Mouse (Mus musculus): ENCODE measurements around the gene Hist2h3c2. TPM values are rescaled to one million over a fixed set of nuclear protein-coding genes. Genes with fewer than 3 reads are reported as not detected.

The Hist2h3c2 gene
- polyA plus RNA-seq (2017; shearing (Covaris generic)) = 0.77 TPM

DNA sequence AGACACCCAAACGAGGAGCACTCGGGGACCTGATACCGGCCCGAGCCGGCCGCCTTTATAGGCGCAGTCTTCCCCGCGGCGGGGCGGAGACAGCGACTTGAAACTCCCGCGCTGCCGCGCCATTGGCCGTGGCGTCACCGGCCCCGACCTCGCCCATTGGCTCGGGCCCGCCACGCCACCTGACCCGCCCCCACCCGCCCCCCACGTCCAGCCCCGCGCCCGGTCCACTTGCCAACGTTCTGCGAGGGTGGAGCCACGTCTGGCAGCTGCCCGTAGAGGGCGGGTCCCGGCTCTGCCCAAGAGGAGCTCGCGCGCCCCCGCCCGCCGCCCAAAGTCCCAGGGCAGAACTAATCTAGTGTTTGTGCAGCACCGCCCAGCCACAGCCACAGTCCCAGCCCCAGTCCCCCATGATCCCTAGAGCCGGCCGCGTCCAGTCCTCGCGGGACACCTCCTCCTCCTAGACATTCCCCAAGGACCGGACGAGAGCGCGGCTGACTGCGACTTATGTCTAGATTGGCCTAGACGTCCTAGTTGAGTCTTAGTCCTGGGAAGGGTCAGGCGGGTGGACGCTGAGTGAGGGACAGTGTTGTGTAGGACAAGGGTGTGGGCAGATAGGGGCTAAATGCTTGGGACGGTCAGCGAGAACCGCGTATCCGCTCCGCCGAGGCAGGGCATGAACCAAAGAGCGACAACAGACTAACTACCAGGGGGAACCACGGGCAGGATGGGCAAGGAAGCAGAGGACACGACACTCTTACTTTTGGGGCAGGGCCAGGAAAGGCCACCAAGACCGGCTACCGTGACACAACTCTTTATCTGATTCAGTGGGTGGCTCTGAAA is at the start of gene Hist2h3c2:
Hist2h3c2 (minus strand) TSS at position 174 of the 840 bp plus-strand sequence.

DNA sequence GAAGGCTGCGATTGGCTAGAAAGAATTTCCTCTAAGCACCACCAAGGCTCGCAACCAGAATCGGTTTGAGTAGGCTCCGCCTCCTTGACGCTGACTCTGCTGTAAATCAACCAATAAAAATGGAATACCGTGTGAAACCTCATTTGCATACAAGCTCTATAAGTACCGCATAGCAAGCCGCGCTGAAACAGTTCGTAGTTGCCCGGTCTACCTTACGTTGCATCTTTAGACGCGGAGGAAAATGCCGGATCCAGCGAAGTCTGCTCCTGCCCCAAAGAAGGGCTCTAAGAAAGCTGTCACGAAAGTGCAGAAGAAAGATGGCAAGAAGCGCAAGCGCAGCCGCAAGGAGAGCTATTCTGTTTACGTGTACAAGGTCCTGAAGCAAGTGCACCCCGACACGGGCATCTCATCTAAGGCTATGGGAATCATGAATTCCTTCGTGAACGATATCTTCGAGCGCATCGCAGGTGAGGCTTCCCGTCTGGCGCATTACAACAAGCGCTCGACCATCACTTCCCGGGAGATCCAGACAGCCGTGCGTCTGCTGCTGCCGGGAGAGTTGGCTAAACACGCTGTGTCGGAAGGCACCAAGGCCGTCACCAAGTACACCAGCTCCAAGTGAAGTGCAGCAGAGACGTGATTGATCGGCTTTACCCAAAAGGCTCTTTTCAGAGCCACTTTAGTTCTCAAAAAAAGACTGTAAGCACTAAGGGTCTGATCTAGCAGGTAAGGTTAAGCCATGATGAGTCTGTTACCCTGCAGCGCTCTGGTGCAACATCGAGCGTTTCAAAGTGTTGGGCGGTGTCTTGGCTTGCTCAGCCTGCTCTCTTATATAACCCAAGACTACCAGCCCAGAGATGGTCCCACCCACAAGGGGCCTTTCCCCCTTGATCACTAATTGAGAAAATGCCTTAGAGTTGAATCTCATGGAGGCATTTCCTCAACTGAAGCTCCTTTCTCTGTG is 30.9 kb upstream of the Hist2h3c2 start, which contains the start of gene Hist2h2bb:
Hist2h2bb (plus strand) TSS at position 242 of the 964 bp plus-strand sequence.

DNA sequence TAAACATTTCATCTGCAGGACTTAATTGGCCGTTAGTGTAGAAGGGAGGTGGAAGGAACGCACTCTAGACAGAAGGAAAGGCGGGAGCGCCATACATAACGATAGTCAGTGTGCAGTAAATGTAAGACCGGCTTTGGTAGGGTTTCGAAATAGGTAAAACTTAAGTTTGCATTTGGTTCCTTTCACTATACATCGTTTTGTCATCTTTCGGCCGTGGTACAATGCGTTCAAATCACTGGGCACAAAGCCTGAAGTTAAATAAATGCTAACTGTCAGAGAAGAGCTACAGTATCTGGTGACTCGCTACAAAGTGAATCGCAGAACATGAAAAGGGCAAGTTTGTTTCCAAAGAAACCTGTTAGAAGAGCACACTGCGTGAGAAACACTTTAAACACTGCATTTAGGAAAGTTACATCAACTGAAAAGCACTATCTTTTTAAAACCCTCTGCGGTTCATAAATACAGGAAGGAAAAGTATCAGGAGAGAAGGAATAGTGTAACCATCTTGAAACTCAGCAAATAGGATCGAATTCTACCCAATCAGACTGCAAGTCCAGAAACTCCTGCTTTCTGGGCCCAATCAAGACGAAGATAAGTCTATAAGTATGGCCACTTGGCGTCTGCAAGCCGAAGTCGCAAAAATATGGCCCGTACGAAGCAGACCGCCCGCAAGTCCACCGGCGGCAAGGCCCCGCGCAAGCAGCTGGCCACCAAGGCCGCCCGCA is 29.3 kb upstream of the Hist2h3c2 start, which contains the start of gene Hist2h3b:
Hist2h3b (plus strand) TSS at position 604 of the 725 bp plus-strand sequence.

DNA sequence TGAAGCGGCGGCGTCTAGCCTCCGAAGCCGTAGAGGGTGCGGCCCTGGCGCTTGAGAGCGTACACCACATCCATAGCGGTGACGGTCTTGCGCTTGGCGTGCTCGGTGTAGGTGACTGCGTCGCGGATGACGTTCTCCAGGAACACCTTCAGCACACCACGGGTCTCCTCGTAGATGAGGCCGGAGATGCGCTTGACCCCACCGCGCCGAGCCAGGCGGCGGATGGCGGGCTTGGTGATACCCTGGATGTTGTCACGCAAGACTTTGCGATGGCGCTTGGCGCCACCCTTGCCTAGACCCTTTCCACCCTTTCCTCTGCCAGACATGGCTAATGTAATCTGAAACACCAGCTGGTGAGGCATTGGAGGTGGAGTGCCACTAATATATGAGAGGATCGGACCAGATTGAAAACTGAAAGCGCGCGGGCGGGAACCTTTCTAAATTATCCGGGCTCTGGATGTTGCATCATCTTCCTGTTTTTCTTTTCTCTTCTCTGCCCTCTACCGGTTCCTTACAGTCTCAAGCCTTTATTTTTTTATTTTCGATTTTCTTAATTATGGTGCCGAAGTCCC is 24.1 kb upstream of the Hist2h3c2 start, which contains the start of gene Hist2h4:
Hist2h4 (minus strand) TSS at position 333 of the 572 bp plus-strand sequence.

DNA sequence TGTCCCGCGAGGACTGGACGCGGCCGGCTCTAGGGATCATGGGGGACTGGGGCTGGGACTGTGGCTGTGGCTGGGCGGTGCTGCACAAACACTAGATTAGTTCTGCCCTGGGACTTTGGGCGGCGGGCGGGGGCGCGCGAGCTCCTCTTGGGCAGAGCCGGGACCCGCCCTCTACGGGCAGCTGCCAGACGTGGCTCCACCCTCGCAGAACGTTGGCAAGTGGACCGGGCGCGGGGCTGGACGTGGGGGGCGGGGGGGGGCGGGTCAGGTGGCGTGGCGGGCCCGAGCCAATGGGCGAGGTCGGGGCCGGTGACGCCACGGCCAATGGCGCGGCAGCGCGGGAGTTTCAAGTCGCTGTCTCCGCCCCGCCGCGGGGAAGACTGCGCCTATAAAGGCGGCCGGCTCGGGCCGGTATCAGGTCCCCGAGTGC is 7.5 kb upstream of the Hist2h3c2 start, which contains the start of gene Hist2h3c1:
Hist2h3c1 (plus strand) TSS at position 259 of the 430 bp plus-strand sequence.

DNA sequence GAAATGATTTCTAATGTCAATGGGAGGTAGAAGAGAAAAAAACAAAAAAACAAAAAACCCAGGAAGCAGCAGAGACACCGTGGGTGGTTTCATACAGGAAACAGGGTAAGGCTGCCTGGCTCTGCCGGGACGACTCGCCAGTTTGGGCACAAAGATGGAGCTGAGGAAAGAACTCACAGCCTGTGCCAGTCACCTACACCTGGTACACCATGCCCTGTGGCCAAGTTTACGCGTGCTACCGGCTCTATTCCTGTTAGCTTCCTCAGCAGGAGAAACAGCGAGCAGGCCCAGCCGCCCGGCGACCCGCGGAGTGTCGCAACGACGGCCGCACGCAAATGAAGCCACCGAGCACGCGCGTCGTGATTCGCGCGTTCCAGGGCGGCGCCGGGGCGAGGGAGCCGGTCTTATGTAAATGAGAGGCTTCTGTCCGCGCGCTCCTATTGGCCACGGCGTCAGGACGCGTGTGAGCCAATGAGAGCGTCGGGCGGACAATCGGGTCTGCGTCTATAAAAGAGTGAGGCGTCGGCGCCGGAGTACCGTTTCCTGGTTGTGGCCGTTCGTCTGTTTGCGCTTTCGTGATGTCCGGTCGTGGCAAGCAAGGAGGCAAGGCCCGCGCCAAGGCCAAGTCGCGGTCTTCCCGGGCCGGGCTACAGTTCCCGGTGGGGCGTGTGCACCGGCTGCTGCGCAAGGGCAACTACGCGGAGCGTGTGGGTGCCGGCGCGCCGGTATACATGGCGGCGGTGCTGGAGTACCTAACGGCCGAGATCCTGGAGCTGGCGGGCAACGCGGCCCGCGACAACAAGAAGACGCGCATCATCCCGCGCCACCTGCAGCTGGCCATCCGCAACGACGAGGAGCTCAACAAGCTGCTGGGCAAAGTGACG is 6.3 kb upstream of the Hist2h3c2 start, which contains the start of gene Hist2h2aa1:
Hist2h2aa1 (plus strand) TSS at position 495 of the 884 bp plus-strand sequence.

DNA sequence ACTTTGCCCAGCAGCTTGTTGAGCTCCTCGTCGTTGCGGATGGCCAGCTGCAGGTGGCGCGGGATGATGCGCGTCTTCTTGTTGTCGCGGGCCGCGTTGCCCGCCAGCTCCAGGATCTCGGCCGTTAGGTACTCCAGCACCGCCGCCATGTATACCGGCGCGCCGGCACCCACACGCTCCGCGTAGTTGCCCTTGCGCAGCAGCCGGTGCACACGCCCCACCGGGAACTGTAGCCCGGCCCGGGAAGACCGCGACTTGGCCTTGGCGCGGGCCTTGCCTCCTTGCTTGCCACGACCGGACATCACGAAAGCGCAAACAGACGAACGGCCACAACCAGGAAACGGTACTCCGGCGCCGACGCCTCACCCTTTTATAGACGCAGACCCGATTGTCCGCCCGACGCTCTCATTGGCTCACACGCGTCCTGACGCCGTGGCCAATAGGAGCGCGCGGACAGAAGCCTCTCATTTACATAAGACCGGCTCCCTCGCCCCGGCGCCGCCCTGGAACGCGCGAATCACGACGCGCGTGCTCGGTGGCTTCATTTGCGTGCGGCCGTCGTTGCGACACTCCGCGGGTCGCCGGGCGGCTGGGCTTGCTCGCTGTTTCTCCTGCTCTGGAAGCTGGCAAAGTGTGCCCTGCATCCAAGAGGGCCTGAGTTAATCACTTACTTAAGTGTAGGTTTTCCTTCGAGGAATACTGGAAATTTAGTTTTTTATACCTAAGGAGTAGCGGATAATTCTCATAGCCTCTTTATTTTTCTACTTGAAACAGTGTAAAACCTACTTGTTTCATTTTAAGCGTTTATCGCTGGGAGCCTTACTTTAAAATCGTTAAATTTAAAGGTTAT is 1.2 kb upstream of the Hist2h3c2 start, which contains the start of gene Hist2h2aa2:
Hist2h2aa2 (minus strand) TSS at position 328 of the 850 bp plus-strand sequence.

DNA sequence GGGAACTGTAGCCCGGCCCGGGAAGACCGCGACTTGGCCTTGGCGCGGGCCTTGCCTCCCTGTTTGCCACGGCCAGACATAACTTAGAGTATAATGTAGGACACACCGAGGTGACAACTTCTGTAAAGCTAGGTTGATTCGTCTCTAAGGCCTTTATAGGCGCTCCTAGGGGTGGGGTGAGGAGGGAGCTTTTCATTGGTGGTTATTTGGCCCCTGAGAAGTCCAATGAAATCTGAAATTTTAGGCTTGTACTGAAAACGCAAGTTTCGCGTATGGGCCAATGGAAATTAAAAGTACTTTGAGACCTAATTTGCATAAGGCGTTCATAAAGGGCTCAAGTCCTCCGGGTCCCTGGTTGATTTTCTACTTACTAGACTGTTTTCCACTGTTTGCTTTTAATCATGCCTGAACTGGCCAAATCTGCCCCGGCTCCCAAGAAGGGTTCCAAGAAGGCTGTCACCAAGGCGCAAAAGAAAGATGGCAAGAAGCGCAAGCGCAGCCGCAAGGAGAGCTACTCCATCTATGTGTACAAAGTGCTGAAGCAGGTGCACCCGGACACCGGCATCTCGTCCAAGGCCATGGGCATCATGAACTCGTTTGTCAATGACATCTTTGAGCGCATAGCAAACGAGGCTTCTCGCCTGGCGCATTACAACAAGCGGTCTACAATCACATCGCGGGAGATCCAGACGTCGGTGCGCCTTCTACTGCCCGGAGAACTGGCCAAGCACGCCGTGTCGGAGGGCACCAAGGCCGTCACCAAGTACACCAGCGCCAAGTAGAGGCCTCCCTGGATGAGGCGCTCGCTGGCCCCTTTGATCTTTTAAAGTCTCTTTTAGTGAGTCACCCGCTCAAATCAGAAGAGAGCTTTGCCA is 17.9 kb downstream of the Hist2h3c2 start, which contains the start of the genes Hist2h2ac and Hist2h2be:
Hist2h2ac (minus strand) TSS at position 116 of the 875 bp plus-strand sequence.
Hist2h2be (plus strand) TSS at position 355 of the 875 bp plus-strand sequence.

DNA sequence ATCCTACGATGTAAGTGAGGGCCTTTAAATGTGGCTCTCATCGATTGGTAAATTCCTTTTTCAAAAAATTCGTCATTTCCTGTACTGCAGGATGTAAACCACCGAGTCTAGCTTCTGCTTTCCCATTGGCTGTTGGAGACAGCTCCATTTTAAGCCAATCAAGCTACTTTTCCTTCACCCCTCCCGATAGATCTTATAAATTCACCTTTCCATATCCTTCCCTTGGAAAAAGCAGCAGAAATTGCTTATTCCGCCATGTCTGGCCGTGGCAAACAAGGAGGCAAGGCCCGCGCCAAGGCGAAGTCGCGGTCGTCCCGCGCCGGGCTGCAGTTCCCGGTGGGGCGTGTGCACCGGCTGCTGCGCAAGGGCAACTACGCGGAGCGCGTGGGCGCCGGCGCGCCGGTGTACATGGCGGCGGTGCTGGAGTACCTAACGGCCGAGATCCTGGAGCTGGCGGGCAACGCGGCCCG is 19.2 kb downstream of the Hist2h3c2 start, which contains the start of the genes Bola1 and Hist2h2ab:
Bola1 (minus strand) TSS at position 49 of the 470 bp plus-strand sequence.
Hist2h2ab (plus strand) TSS at position 205 of the 470 bp plus-strand sequence.

Other genes starting within 250 kb of the Hist2h3c2 start
- 9.1 TPM for gene Plekho1, start 243.1 kb downstream of the Hist2h3c2 start, polyA plus RNA-seq (2017; shearing (Covaris generic))
- 28.6 TPM for gene Vps45, start 180.7 kb downstream of the Hist2h3c2 start, polyA plus RNA-seq (2017; shearing (Covaris generic))
- gene Otud7b, start 134.6 kb downstream of the Hist2h3c2 start, polyA plus RNA-seq (2017; shearing (Covaris generic)) = 19.7 TPM
- 3.7 TPM for gene Mtmr11, start 77.1 kb downstream of the Hist2h3c2 start, polyA plus RNA-seq (2017; shearing (Covaris generic))
- 140 TPM for gene Sf3b4, start 66.8 kb downstream of the Hist2h3c2 start, polyA plus RNA-seq (2017; shearing (Covaris generic))
- 3.5 TPM for gene Sv2a, start 58.0 kb downstream of the Hist2h3c2 start, polyA plus RNA-seq (2017; shearing (Covaris generic))
- 32.6 TPM for gene Bola1, start 19.4 kb downstream of the Hist2h3c2 start, polyA plus RNA-seq (2017; shearing (Covaris generic))
- gene Hist2h2ab, start 19.3 kb downstream of the Hist2h3c2 start, polyA plus RNA-seq (2017; shearing (Covaris generic)) = 0.95 TPM
- gene Hist2h2ac, start 18.2 kb downstream of the Hist2h3c2 start, polyA plus RNA-seq (2017; shearing (Covaris generic)) = 9.2 TPM
- 4.6 TPM for gene Hist2h2be, start 18.0 kb downstream of the Hist2h3c2 start, polyA plus RNA-seq (2017; shearing (Covaris generic))
- 73.7 TPM for gene Hist2h2aa2, start 1.1 kb upstream of the Hist2h3c2 start, polyA plus RNA-seq (2017; shearing (Covaris generic))
- gene Hist2h2aa1, start 6.4 kb upstream of the Hist2h3c2 start, polyA plus RNA-seq (2017; shearing (Covaris generic)) = not detected
- gene Hist2h3c1, start 7.6 kb upstream of the Hist2h3c2 start, polyA plus RNA-seq (2017; shearing (Covaris generic)) = not detected
- gene Hist2h4, start 24.2 kb upstream of the Hist2h3c2 start, polyA plus RNA-seq (2017; shearing (Covaris generic)) = 4.2 TPM
- 7.6 TPM for gene Hist2h3b, start 29.5 kb upstream of the Hist2h3c2 start, polyA plus RNA-seq (2017; shearing (Covaris generic))
- 5.4 TPM for gene Hist2h2bb, start 30.6 kb upstream of the Hist2h3c2 start, polyA plus RNA-seq (2017; shearing (Covaris generic))
- gene Fcgr1, start 54.8 kb upstream of the Hist2h3c2 start, polyA plus RNA-seq (2017; shearing (Covaris generic)) = 0.20 TPM
- not detected for gene BC107364, start 213.2 kb upstream of the Hist2h3c2 start, polyA plus RNA-seq (2017; shearing (Covaris generic))

Measured in CD4-positive, CD25-positive, alpha-beta regulatory T cell (primary cell).